Mouse (Mus musculus) liver, adult 2 months (tissue): ENCODE data around the gene Klf11. TPM values are rescaled to one million over a fixed set of nuclear protein-coding genes. Genes with fewer than 3 reads are reported as not detected.

ENCODE experiments used
- DNase-seq: peaks from one replicate; pipeline ENCODE4 v3.0.0-alpha.2; 2011; ENCODE audit warnings: low read depth, low spot score; ENCODE audit errors: extremely low read depth
- H3K27ac ChIP-seq: fragments of 200-500 bp; replicated peaks from 2 replicates; pipeline ENCODE4 v1.5.1; 2012; ENCODE audit warnings: low read depth, mild to moderate bottlenecking, control low read depth, inconsistent platforms, low read length; ENCODE audit not compliant: insufficient read depth
- H3K27me3 ChIP-seq: fragments of 200-500 bp; 2 replicates; pipeline ENCODE4 v1.6.1; 2012; ENCODE audit warnings: mild to moderate bottlenecking, moderate library complexity, low read length, inconsistent platforms; ENCODE audit not compliant: control insufficient read depth, insufficient read depth
- H3K36me3 ChIP-seq: fragments of 200-500 bp; 2 replicates; pipeline ENCODE4 v1.6.1; 2012; ENCODE audit warnings: low read length, inconsistent platforms; ENCODE audit not compliant: control insufficient read depth, insufficient read depth
- H3K4me1 ChIP-seq: fragments of 200-500 bp; 2 replicates; pipeline ENCODE4 v1.6.1; 2011; ENCODE audit warnings: low read length; ENCODE audit not compliant: control insufficient read depth, insufficient read depth
- H3K4me3 ChIP-seq: fragments of 200-500 bp; 2 replicates; pipeline ENCODE4 v1.5.1; 2011; ENCODE audit warnings: low read depth, mild to moderate bottlenecking, control low read depth, low read length, moderate library complexity; ENCODE audit not compliant: insufficient read depth
- H3K79me2 ChIP-seq: fragments of 200-500 bp; 2 replicates; pipeline ENCODE4 v1.6.1; 2012; ENCODE audit warnings: inconsistent platforms, mild to moderate bottlenecking, low read length, moderate library complexity; ENCODE audit not compliant: control insufficient read depth, insufficient read depth
- H3K9ac ChIP-seq: fragments of 200-500 bp; 2 replicates; pipeline ENCODE4 v1.6.1; 2012; ENCODE audit warnings: low read depth, mild to moderate bottlenecking, control low read depth, inconsistent platforms, low read length
- CTCF ChIP-seq: fragments of 200-500 bp; IDR thresholded peaks from 2 replicates; pipeline ENCODE4 v1.5.1; 2011; ENCODE audit warnings: low read depth, low read length, control low read depth
- POLR2A ChIP-seq: fragments of 200-500 bp; IDR thresholded peaks from 2 replicates; pipeline ENCODE4 v1.6.1; 2011; ENCODE audit warnings: low read length, control low read depth; ENCODE audit not compliant: insufficient read depth; ENCODE audit errors: extremely low read depth
- WGBS: fragments of 180-500 bp; shearing (Covaris S2); methylation state at CpG from one replicate; pipeline ENCODE4 v1.1.7; 2018; 5-methylcytosine and 5-hydroxymethylcytosine counted together
- polyA plus RNA-seq: library from polyadenylated mRNA; depleted of rRNA; stranded (reverse); fragments of >200 nt; gene quantifications from 2 replicates; pipeline ENCODE4 v1.2.3, GENCODE M21; 2012; rRNA removed
- total RNA-seq: library from RNA; depleted of rRNA; stranded (reverse); fragments of >200 nt; gene quantifications from 2 replicates; pipeline ENCODE4 v1.2.3, GENCODE M21; 2014; rRNA removed

Gene Klf11
- 5.9 and 9.9 TPM in 2 replicates for total RNA-seq
- 2.8 and 3.5 TPM in 2 replicates for polyA plus RNA-seq

DNA sequence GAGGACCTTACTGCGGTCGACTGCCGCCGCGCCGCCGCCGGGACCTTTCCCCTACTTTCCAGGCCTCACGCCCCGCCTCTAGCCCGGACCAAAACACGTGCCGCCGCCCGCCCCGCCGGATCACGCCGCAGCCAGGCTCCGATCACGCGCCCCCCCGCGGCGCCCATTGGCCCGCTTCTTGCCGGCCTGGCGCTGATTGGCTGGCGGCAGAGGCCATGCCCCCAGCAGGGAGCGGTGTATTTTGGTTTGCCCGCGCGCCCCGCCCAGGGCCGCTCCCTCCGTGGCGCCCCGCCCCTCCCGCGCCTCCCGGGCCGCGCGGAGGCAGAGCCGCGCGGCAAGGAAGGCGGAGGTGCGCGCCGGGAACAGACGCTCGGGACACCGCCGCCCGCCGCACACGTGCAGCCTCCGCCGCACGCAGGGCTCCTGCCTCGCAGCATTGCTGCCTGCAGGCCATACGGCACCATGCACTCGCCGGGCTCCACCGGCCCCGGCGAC is at the start of gene Klf11:
Gene Klf11 (plus strand): TSS at position 212 of the 495 bp plus-strand sequence.
- no peak for TF ChIP-seq CTCF
- TF ChIP-seq POLR2A, result peak; percentile 61
- peaks cover 23% of the 10 kb centered on the region; the same call in 1 of the 2 replicates for H3K79me2 ChIP-seq
- WGBS, result under 1% methylated on average over 64 of the region's 68 CpGs
- DNase-seq, result peak; percentile 73
- H3K36me3 ChIP-seq, result peaks cover 14% of the 10 kb centered on the region; the same call in 1 of the 2 replicates
- H3K4me3 ChIP-seq, result peak within 1 kb of the TSS; percentile 90
- H3K4me1 ChIP-seq, result peaks cover 28% of the 10 kb centered on the region
- H3K27me3 ChIP-seq, result no peaks in the 10 kb centered on the region
- peak within 1 kb of the TSS; percentile 96 for H3K27ac ChIP-seq
- H3K9ac ChIP-seq, result peak within 1 kb of the TSS; percentile 99

GRCm38 (mm10) chr12:24603266-24603665 is 47.8 kb upstream of the Klf11 start:
- no peaks in the 10 kb centered on the region for H3K36me3 ChIP-seq
- H3K4me1 ChIP-seq, result no peaks in the 10 kb centered on the region
- no peak overlapping the region for H3K4me3 ChIP-seq
- TF ChIP-seq CTCF (peak; percentile 82), POLR2A (no peak)
- peak; percentile 64 for DNase-seq
- 36% methylated on average over 2 of the region's 2 CpGs for WGBS
- no peaks in the 10 kb centered on the region for H3K27me3 ChIP-seq
- no peak overlapping the region for H3K27ac ChIP-seq
- H3K79me2 ChIP-seq, result no peaks in the 10 kb centered on the region
- no peak overlapping the region for H3K9ac ChIP-seq

GRCm38 (mm10) chr12:24606166-24606565 is 44.9 kb upstream of the Klf11 start:
- Histone ChIP-seq H3K36me3 (no peaks in the 10 kb centered on the region), H3K79me2 (no peaks in the 10 kb centered on the region), H3K4me3 (no peak overlapping the region), H3K4me1 (no peaks in the 10 kb centered on the region), H3K27ac (no peak overlapping the region), H3K9ac (no peak overlapping the region), H3K27me3 (no peaks in the 10 kb centered on the region)
- TF ChIP-seq POLR2A (no peak), CTCF (no peak)
- WGBS, result 85% methylated on average over 10 of the region's 10 CpGs
- no peak for DNase-seq

DNA sequence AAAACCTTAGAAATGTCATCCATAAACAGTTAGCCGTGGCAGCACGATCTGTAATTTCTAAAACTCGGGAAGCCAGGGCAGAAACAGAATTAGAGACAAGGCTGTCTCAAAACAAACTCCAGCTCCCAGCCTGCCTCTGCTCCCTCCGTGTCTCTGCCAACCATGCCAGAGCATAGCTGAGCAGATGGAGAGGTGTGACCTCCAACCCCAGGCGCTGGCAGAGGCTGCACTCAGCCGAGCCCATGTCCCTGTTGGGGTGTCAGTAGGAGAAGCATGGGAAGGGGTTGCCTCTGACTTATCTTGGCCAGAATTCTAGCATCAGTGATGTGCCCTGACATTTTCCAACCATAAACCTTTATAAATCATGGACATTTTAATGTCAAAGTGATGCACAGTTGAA is 38.5 kb upstream of the Klf11 start:
- Histone ChIP-seq H3K27me3 (no peaks in the 10 kb centered on the region), H3K4me3 (no peak overlapping the region), H3K36me3 (no peaks in the 10 kb centered on the region), H3K79me2 (no peaks in the 10 kb centered on the region), H3K27ac (no peak overlapping the region), H3K9ac (no peak overlapping the region), H3K4me1 (peaks cover 9% of the 10 kb centered on the region)
- 82% methylated on average over 6 of the region's 6 CpGs for WGBS
- no peak for DNase-seq
- TF ChIP-seq CTCF, result no peak
- no peak for TF ChIP-seq POLR2A

DNA sequence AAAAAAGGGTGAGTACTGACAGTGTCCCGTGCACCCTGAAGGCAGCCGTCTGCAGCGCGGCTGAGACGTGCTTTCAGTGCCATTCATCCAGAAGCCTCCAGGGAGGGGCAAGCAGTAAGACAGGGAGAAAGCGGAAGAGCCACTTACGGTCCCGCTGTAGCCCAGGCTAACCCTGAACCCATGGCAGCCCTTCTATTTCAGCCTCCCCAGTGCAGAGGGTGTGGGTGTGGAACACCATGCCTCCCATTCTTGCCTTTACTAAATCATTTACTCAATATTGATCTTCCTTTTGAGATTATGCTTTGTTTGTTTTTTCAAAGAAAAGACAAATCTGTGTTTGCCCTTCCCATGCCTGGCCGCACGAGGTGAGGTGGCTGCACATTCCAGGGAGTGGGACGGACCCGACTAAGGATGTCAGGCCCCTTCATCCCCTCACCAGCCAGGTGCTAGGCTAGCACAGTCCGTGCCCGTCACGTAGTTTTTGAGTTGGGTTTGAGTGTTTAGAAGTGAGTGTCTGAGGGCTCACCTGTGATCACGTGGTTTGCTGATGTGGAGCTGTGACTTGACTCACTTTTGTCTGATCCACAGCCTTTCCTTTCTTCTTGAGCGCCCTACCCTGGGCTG is 36.5 kb upstream of the Klf11 start:
- no peaks in the 10 kb centered on the region for H3K36me3 ChIP-seq
- 63% methylated on average over 17 of the region's 17 CpGs for WGBS
- no peaks in the 10 kb centered on the region for H3K79me2 ChIP-seq
- peak overlapping the region; percentile 11; the same call in 1 of the 2 replicates for H3K27ac ChIP-seq
- no peak overlapping the region for H3K9ac ChIP-seq
- DNase-seq, result peak; percentile 65
- H3K4me3 ChIP-seq, result no peak overlapping the region
- H3K4me1 ChIP-seq, result peaks cover 9% of the 10 kb centered on the region
- no peaks in the 10 kb centered on the region for H3K27me3 ChIP-seq
- TF ChIP-seq CTCF (no peak), POLR2A (no peak)

GRCm38 (mm10) chr12:24615140-24615539 is 35.9 kb upstream of the Klf11 start:
- Histone ChIP-seq H3K27me3 (no peaks in the 10 kb centered on the region), H3K27ac (peak overlapping the region; percentile 21; the same call in 1 of the 2 replicates), H3K79me2 (no peaks in the 10 kb centered on the region), H3K36me3 (no peaks in the 10 kb centered on the region), H3K4me1 (peaks cover 9% of the 10 kb centered on the region), H3K4me3 (no peak overlapping the region), H3K9ac (no peak overlapping the region)
- peak; percentile 71 for DNase-seq
- WGBS, result 33% methylated on average over 3 of the region's 3 CpGs
- no peak for TF ChIP-seq CTCF
- TF ChIP-seq POLR2A, result no peak
